Mouse (Mus musculus) liver (tissue): Measurements from ENCODE around the gene Dbndd1.
"Not testable (repeated sequence)": the region's sequence is repeated elsewhere in the genome, so short reads cannot be mapped to it uniquely, and the experiment has no call there.

Experiments used
- DNase-seq: peaks from one replicate; pipeline ENCODE4 v3.0.0-alpha.2; 2020; ENCODE audit warnings: mixed read lengths

Dbndd1 gene

GRCm38 (mm10) chr8:123491280-123492075 is 23.8 kb downstream of the Dbndd1 start:
- no peak for DNase-seq

- DNase-seq: no peak
Observed at GRCm38 (mm10) chr8:123482627-123483026, 32.6 kb downstream of the Dbndd1 start.

DNA sequence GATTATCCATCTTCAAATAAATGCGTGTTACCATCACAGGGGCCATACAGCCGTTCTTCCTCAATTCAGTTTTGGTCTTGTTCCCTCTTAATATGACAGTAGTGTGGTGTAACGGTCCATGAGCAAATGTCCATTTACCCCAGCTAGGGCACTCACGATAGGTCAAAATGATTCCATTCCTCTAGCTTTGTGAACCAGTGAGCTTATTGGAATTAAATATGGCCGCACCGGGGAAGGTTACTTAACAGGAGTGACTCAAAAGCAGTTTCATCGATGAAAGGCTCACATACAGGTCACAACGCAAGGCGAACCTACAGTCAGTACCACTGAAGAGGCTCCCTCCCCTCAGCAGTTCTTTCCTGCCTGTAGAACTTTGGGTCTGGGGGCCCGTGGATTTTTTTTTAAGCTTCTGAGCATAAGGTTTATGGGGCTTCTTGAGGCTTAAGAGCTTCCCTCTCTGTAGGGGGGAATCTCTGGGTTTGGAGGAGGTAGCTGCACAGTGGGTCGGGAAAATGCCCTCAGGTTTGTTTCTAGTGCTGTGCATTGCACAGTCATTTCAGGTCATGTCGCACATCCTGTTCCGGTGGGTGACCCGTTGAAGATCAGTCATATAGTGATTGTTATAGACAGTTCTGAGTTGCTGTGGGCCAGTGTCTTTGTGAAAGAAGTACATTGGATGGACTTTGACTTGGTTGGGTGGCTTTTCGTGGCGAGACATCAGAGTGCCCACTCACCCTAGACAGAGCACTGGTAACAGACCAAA is 36.6 kb downstream of the Dbndd1 start:
- no peak for DNase-seq

DNA sequence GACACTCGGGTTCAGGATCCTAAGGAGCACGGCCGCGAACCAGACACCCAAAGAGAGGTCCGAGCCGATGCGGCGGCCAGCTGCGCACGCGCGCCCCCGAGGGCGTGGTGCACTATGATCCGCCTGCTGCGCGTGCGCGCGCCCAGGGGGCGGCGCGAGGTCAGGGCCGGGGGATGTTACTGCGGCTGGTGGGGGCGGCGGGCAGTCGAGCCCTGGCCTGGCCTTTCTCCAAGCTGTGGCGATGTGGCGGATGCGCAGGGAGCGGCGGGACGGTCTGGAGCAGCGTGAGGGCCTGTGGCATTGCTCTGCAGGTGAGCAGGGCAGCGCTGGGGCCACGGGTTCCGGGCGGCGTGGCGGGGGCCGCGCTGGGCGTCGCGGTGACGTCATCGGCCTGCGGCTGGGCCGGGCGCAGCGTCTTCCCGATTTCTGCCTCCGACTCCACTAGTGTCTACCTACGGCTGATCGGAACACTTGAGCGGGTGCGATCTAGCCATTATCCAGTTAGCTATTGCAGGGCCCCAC is 37.5 kb downstream of the Dbndd1 start, which contains the start of gene Afg3l1:
TSS of gene Afg3l1 (plus strand) at position 167 of the 522 bp plus-strand sequence.
- DNase-seq: peak; percentile 94

DNA sequence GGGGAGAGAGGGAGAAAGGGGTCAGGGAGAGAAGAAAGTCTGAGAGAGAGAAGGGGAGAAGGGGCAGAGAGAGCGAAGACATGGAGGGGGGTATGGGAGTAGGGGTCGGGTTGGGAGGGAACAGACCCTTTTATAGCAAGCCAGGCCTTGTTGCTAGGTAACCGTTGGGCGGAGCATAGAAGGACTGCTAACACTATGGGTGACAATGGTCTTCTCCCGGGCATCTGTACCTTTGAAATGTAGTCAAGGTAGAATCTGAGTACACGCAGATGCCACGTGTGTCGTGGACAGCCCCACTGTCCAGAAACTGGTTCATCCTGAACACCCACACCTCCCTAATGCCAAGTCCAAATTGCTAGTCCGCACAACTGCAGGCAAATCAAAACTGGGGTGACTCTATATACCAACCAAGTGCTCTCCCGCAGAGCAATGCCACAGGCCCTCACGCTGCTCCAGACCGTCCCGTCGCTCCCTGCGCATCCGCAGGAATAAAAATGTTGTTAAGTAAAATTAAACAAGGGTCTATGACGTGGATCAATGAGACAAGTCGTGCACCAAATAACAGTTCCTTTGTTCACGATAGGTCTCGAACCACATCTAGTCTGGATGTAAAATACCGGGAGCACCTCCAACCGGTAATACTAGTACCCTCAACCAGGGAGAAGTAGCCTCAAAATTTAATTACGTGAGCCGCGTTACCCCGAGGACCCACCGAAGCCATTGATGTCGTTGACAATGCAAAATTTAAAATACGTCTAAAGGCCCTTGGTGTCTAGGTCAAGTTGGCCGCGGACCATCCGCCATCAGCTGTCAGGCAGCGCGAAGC is 38.1 kb downstream of the Dbndd1 start:
- DNase-seq: peak; percentile 30

GRCm38 (mm10) chr8:123474549-123474948 is 40.7 kb downstream of the Dbndd1 start:
- not testable (repeated sequence) for DNase-seq

- DNase-seq: not testable (repeated sequence)
Observed at GRCm38 (mm10) chr8:123472991-123473390, 42.3 kb downstream of the Dbndd1 start.

GRCm38 (mm10) chr8:123467476-123467875 is 47.8 kb downstream of the Dbndd1 start:
- no peak for DNase-seq

- no peak for DNase-seq
Observed at GRCm38 (mm10) chr8:123463651-123464050, 51.6 kb downstream of the Dbndd1 start.
